Mouse (Mus musculus): ENCODE data around the gene Dennd4b. TPM values are rescaled to one million over a fixed set of nuclear protein-coding genes. Genes with fewer than 3 reads are reported as not detected.

The Dennd4b gene
- total RNA-seq (2017), result 59.8 and 70.4 TPM in 2 replicates

DNA sequence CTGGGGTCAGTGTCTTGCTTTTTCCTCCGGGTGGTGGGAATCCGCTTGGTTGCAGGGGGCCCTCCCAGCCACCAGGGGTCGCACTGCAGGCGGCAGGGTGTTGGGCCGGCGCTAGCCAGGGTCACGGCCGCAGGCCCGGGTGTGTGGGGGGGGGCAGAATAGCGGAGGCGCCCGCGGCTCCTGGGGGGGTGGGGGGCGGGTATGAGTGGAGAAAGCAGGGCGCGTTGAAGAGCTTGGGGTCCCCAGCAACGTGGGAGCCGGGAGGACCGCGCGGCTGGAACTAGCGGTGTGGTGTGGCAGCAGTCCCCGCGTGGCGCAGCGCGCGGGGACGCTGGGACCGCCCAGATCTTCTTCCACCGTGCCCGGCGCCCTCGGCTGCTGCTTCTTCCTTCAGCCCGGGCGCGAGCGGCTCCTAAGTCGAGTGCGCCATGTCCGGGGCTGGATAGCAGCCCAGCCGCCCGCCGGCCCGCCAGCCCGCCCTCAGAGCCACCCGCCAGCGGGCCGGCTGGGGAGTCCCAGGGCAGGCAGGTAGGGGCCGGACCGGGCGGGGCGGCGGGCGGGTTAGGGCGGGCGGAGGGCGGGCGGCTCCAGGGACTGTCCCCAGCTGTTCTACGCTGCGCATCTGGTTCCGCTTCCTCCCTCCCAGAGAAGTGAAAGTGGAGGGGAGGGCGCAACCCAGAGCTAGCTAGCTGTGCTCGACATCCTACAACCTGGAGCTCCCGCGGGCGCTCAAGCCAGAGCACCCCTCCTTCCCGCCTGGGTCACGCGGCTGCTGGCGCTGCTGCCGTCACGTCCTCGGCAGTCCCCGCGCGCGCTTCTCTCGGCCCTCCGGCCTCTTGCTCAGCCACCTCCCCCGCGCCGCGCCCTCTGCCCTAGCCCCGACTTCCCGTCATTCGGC lies at the start of gene Dennd4b:
Gene Dennd4b, plus strand, starts transcription at position 152 of the 898 bp plus-strand sequence.
- ATAC-seq (ENCODE audit: extremely low read depth, insufficient number of reproducible peaks, low FRiP score, poor library complexity, severe bottlenecking), result peak; percentile 78

DNA sequence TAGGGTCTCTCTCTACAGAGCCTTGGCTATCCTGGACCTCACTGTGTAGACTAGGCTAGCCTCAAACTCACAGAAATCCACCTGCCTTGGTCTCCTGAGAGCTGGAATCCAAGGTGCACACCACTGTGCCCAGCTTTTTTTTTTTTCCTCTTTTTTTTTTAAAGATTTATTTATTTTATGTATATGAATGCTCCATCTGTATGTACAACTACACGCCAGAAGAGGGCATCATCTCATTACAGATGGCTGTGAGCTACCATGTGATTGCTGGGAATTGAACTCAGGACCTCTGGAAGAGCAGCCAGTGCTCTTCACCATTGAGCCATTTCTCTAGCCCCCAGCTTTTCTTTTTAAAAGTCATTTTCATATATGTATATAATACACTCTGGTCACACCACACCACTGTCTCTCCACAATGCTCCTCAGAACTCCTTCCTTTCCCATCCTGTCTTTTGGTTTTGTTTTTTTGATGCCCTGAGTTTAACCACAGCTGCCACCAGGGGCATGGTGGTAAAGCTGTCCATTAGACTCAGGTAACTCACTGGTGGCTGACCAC lies 49.1 kb upstream of the Dennd4b start:
- no peak for ATAC-seq (ENCODE audit: extremely low read depth, insufficient number of reproducible peaks, low FRiP score, poor library complexity, severe bottlenecking)

DNA sequence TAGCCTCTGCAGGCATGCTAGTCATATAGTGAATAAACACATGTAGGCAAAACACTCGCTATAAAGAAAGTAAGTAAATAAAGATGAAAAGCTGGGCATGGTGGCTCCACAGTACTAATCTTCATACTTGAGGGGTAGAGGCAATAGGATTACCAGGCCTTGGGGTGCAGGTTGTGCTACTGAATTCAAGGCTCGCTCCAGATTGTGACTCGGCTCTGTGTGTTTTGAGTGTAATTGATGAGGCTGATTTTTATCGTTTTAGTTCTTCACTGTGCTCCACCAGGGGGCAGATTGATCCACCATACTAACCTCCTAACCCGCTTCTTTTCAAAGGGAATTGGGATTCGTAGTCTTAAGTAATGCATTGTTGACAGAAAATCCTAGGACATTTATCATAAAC lies 44.9 kb upstream of the Dennd4b start:
- peak; percentile 65; the same call in 1 of the 2 replicates for ATAC-seq (ENCODE audit: extremely low read depth, insufficient number of reproducible peaks, low FRiP score, poor library complexity, severe bottlenecking)

DNA sequence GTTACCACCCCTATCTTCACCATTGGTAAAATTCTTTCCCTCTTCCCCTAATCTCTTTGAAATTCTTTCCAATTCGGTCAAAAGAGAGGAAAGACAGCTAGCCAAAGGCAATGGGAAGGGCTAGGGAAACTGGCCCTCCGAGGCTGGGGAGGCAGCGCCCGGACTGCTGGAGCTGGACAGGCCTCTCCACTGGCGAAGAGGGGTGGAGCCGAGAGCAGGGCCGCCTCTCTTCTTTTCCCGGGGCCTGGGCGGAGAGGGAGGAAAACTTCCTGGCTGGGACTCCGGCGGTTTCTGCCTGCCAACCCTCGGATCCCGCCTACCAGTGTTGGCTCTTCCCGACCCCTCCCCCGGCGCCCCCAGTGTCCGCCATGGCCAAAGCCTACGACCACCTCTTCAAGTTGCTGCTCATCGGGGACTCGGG lies 44.4 kb upstream of the Dennd4b start:
- ATAC-seq (ENCODE audit: extremely low read depth, insufficient number of reproducible peaks, low FRiP score, poor library complexity, severe bottlenecking), result no peak

DNA sequence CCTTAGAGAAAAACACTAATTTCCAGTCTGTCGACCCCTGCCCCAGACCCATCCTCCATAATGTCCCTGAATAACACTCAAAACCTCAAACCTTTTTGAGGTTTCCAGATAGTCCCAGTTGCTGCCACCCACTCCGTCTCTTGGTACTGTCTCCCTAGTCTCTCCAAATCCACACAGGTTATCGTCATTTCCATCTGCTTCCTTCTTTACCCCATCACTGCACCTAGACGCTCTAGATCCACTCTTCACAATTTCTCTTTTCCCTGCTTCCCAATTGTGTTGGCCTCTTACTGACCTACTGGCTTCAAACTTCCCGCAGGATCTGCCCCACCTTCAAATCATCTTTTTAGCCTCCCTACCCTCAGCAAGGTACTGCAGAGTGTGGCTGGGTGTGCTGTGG lies 43.9 kb upstream of the Dennd4b start:
- ATAC-seq (ENCODE audit: extremely low read depth, insufficient number of reproducible peaks, low FRiP score, poor library complexity, severe bottlenecking), result no peak

DNA sequence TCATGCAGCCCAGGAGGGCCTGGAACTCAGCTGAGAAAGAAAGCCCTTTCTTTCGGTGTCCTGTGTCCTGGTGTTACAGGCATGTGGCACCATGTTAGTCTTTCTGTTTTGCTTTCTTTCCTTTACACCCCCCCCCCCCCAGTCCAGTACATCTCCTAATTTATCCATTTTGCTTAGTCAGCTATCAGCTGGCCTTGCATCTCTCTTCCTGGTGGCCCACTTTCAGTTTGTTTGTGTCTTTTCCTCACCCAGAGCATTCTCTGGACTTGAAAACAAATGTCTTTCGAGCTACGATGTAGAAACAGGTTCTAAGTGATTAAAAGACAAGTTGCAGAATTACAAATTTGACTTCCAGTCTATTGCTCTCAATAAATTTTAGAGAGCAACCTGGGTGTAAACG lies 42.5 kb upstream of the Dennd4b start:
- no peak for ATAC-seq (ENCODE audit: extremely low read depth, insufficient number of reproducible peaks, low FRiP score, poor library complexity, severe bottlenecking)

DNA sequence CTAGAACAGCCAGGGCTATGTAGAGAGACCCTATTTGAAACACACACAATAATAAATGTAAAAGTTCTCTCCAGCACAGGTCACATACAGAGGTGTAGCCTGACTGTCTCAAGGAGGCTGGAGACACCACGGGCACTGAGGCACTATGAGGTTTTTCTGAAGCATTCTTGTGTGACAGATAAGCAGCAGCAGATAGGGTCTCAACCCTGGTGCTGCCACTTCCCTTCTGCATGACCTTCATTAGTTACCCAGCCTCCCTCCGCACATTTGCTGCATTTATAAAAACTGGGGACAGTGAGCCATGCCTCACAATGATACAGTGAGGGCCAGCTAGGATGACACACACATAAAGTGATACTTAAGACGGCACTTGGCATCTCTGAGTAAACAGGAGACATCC lies 42.0 kb upstream of the Dennd4b start:
- no peak for ATAC-seq (ENCODE audit: extremely low read depth, insufficient number of reproducible peaks, low FRiP score, poor library complexity, severe bottlenecking)

DNA sequence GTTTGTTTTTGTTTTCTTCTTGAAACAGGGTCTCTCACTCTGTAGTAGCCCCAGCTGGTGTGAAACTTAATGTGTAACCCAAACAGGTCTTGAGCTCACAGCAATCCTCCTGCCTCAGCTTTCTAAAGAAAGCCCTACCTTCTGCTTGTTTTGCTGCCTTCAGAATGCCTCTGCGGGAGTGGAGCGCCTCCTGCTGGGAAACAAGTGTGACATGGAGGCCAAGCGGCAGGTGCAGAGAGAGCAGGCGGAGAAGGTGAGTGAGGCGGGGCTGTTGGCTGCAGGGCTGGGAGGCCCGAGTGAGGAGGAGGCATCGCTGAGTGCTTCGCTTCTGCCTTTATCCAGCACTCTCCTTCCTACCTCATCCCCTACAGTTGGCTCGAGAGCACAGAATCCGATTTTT lies 40.7 kb upstream of the Dennd4b start:
- ATAC-seq (ENCODE audit: extremely low read depth, insufficient number of reproducible peaks, low FRiP score, poor library complexity, severe bottlenecking), result no peak

DNA sequence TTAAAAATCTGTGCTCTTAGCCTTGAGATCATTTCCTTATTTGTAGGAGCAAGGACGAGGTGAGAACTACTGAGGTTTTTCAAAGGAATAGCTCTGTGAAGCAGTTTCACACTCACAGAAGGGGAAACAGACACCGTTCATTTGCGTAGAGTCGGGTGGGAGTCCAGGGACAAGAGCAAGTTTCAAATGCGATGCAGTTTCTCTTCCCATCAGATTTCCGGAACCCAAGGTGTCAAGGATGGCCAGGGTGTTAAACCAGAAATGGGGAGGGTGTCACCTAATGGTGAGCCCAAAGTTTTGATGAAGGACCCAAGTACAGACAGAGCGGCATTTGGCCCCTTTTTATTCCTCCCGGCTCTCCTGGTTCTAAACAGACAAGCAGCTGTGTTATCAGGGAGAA lies 33.9 kb upstream of the Dennd4b start:
- ATAC-seq (ENCODE audit: extremely low read depth, insufficient number of reproducible peaks, low FRiP score, poor library complexity, severe bottlenecking), result peak; percentile 20; the same call in 1 of the 2 replicates

DNA sequence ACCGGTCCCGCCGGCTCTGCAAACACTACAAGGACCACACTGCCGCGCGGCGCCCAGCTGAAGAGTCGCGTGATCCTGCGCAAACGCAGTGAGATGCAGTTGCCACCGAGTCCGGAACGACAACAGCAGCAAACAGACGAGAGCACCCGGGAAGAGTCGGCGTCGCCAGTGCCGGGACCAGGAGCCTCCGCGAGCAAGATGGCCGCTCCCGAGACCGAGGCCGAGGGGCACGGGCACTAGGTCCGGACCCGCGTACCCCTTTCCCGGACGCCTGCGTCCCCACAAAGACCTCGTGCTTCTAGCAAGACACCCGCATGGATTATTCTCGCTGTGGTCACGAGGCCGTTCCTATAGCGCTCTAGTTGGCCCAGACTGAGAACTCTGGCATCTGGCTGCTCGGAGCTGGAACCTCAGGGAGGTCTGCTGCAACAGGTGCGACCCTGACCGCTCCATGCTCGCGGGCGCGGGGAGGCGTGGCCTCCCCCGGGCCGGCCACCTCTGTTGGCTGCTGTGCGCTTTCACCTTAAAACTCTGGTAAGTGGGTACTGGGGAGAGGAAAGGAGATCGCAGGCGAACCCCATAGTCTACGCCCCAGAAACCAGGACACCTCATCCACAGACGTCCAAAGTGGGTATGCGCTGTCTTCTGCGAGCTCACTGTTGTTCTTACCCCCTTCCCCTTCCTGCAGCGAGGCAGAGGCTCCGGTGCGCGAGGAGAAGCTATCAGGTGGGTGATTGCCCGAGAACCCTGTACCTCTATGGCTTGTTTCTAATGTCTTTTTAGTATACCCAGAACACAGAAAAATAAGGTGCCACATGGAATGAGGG lies 33.3 kb upstream of the Dennd4b start, which contains the start of gene Jtb:
Gene Jtb, plus strand, starts transcription at position 91 of the 827 bp plus-strand sequence.
- peak; percentile 94 for ATAC-seq (ENCODE audit: extremely low read depth, insufficient number of reproducible peaks, low FRiP score, poor library complexity, severe bottlenecking)

DNA sequence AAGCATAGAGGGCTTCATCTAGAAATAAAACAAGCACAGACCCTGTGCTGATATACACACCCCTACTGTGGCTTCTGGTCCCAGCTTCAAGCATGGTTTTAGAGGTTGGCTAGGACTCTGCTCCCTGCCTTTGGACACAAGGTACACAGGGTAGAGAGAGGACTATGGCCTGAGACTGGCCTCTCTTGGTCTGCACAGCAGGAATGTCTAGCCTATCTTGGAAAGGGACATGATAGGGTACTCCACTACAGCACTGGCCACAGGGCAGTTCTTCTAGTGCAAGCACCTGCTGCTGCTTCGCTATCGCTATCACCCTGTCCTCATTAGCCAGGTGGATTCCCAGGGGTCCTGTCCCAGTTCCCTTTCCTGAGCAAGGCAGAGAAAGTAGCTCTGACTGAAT lies 23.7 kb upstream of the Dennd4b start:
- 0 out of 2 replicates have a peak, but pooled peaks have one; percentile 9 for ATAC-seq (ENCODE audit: extremely low read depth, insufficient number of reproducible peaks, low FRiP score, poor library complexity, severe bottlenecking)

DNA sequence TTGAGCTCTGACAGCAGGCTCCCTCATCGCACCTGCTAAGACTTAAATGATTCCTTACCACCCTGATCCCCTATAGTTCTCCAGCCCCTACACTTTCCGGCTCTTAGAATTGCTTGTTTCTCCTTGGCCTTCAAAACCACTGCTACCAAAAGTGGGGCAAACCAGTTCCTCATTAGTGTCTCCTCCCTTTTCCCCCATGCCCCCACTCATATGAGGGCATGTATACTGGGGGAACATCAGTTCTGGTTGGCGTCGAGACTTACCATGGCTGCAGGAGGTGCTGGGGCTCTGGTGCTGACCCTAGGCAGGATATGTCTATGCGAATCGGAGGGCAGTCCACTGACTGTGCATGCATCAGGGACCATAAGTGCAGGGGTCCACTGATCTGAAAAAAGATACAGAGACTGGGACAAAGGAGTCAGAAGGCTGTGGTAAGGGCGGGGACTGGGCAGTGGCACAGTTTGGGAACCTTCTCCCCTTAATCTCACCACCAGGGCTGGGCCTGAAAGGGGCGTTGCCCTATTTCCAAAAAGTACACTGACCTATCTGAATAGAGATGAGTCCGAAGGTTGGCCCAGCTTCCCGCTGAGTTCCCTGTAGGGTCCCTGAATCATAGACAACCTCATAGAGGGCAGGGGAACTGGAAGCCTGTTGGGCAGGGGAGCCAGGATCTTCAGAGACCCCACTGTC lies 23.2 kb upstream of the Dennd4b start:
- no peak for ATAC-seq (ENCODE audit: extremely low read depth, insufficient number of reproducible peaks, low FRiP score, poor library complexity, severe bottlenecking)

DNA sequence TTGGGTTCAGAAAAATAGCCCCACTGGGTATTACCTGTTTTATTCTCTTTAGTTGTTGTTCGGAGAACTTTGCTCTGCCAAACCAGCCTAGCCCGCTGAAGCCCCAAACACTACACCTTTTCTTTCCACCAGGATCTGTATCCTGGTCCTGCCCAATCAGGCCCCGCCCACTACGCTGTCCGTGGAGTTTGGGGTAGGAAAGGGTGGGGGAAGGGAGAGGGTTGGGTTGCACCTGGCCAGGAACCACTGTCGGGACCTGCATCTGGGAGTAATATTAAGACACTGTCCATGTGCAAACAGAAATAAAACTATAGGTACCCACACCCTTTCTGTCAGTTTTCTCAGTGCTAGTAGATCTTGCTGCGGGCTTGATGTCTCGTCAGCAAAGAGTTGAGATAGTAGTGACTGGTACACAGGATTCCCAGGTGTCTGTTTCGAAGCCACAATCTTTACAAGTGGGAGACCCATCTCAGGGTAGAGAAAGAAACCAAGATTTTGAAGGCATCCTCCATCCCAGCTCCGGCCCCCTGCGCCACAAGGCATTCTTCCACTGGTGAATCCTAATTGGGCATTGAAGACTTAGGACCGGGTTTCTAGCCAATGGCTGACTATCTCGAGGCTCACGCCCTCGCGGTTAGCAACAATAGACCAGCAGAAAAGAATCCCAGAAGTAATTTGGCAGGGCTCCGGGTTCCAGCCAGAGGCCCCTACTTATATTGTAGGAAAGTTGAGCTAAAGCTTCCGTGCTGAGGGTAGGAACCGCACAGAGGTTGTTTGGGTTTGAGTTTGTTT lies 21.8 kb upstream of the Dennd4b start, which contains the start of gene Creb3l4:
Gene Creb3l4, minus strand, starts transcription at position 529 of the 792 bp plus-strand sequence.
- no peak for ATAC-seq (ENCODE audit: extremely low read depth, insufficient number of reproducible peaks, low FRiP score, poor library complexity, severe bottlenecking)

DNA sequence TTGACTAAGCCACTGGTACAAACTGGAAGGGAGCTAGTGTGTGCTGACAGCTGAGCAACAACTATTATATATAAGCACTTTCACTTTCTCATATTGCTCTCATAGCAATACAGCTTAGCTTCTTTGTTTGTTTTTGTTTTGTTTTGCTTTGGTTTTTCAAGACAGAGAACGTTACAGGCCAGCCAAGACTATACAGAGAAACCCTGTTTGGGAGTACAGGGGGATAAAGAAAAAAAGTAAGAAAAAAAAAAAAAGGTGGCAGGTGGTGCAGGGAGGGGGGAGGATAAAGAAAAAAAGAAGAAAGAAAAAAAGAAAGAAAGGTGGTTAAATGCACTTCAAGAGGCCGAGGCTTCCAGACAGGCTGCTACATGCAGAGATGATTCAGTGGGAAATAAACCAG lies 19.6 kb upstream of the Dennd4b start:
- no peak for ATAC-seq (ENCODE audit: extremely low read depth, insufficient number of reproducible peaks, low FRiP score, poor library complexity, severe bottlenecking)

DNA sequence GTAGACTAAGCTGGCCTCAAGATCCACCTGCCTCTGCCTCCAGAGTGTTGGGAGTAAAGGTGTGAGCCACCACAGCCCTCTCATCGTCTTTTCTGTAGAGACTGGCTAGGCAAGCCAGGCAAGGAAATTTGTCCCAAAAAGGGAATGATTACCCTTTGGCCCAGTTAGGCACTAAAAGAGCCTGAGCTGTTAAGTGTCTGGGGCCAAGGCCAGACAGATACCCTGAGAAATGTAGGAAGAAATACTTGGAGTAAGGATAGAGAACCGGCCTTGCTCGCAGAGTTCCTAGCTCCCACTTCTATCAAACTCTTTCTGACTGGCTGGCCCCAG lies 17.4 kb upstream of the Dennd4b start:
- ATAC-seq (ENCODE audit: extremely low read depth, insufficient number of reproducible peaks, low FRiP score, poor library complexity, severe bottlenecking), result no peak

DNA sequence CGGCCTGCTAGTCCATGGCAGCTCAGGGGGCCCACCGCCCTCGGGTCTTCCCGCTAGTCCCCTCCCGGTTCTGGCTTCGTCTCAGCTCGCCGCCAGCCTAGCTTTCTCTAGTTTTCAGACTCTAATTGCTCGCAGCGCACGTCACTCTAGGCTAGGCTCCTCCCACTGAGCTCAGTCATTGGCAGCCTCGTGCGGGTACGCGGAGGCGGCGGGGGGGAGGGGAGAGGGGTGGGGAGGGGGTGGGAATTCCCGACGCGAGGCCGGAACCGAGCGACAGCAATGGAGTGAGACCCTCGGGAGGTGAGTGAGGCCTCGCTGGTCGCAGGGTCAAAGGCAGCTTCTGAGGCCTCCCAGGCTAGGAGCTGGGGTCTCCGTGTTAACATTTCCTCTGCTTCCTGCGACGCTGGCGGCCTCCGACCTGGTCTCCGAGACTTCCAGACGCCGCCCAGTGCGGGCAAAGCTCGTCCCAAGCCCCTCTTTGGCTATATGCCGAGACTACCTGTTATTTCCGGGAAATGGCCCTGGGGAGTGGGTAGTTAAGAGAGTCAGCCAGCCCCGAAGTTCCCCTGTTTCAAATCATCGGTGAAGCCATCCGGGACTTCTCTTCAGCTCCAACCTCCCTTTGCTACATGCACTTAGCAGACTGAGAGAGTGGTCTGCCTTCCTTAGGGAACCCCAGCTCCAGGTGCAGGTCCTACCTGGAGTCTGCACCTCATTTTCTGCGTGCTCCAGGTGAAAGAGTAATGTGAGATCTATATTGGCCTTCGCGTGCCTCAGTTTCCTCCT lies 16.8 kb upstream of the Dennd4b start, which contains the start of gene Slc39a1:
Gene Slc39a1, plus strand, starts transcription at position 213 of the 786 bp plus-strand sequence.
- ATAC-seq (ENCODE audit: extremely low read depth, insufficient number of reproducible peaks, low FRiP score, poor library complexity, severe bottlenecking), result peak; percentile 93

DNA sequence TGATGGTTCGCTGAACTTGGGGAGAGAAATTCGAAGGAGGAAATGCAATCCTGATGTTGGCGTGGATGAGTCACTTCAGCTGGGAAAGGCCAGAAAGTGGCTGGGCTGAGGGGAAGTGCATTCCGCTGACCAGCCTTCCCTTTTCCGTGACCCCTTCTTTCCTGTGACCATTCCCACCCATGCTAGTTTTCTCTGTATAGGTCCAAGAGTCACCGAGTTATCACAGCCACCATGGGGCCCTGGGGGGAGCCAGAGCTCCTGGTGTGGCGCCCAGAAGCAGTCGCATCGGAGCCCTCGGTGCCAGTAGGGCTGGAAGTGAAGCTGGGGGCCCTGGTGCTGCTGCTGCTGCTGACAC lies 16.3 kb upstream of the Dennd4b start:
- no peak for ATAC-seq (ENCODE audit: extremely low read depth, insufficient number of reproducible peaks, low FRiP score, poor library complexity, severe bottlenecking)

All from neutrophil, adult 5-6 weeks (primary cell).